Mouse (Mus musculus) right cerebral cortex, postnatal 4 days (tissue): ENCODE results near the gene Rassf3.

ENCODE experiments used
- DNase-seq: peaks from one replicate; pipeline ENCODE4 v3.0.0-alpha.2; 2022

The Rassf3 gene

GRCm38 (mm10) chr10:121459124-121459853 lies 16.9 kb downstream of the Rassf3 start:
- DNase-seq = no peak

- DNase-seq = no peak
Observed at GRCm38 (mm10) chr10:121458408-121458807, 17.7 kb downstream of the Rassf3 start.

- DNase-seq = no peak
Observed at GRCm38 (mm10) chr10:121457381-121457780, 18.8 kb downstream of the Rassf3 start.

- no peak for DNase-seq
Observed at GRCm38 (mm10) chr10:121455517-121455916, 20.6 kb downstream of the Rassf3 start.

GRCm38 (mm10) chr10:121454708-121455475 lies 21.3 kb downstream of the Rassf3 start:
- no peak for DNase-seq

GRCm38 (mm10) chr10:121454033-121454432 lies 22.1 kb downstream of the Rassf3 start:
- DNase-seq = no peak

DNA sequence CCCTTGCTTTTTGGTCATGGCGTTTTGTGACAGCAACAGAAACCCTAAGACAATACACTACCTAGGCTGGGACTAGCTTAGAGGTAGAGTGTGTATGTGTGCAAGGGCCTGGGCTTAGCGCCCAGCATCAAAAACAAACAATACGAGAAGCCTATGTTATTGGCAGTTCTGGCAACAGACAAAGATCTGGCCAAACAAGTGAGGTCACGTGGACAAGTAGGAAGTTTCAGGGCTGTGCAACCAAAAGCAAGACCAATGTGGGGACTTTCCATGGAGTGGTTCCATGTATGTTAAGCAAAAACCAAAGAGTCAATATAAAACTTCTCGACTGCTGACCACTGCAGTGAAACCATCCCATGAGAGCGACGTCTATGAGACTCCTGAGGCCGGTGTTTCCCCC lies 30.3 kb downstream of the Rassf3 start:
- DNase-seq = no peak

- no peak for DNase-seq
Observed at GRCm38 (mm10) chr10:121444198-121444597, 31.9 kb downstream of the Rassf3 start.

DNA sequence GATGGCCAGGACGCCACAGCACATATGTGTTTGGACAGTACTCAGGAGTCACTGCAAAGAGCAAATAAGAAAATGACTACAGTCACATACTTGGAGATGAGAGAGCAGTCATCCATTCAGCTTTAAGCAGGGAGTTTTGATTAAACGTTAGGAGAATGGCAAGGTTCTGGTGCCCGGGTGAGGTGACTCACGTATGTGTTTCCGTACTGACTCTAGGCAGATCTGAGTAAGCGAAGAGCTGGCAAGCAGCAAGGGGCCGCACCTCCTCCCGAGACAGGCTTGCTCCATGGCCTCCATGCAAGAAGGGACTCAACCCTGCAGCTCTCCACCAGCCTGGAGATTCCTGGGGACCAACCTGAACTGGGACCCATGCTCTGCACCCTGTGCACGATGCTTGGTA lies 32.4 kb downstream of the Rassf3 start:
- DNase-seq = no peak

- DNase-seq = no peak
Observed at GRCm38 (mm10) chr10:121439310-121439731, 36.8 kb downstream of the Rassf3 start.

- no peak for DNase-seq
Observed at GRCm38 (mm10) chr10:121438109-121438508, 38.0 kb downstream of the Rassf3 start.

- no peak for DNase-seq
Observed at GRCm38 (mm10) chr10:121436693-121437092, 39.5 kb downstream of the Rassf3 start.

- DNase-seq = no peak
Observed at GRCm38 (mm10) chr10:121436258-121436645, 39.9 kb downstream of the Rassf3 start.

GRCm38 (mm10) chr10:121435546-121436257 lies 40.4 kb downstream of the Rassf3 start:
- DNase-seq = no peak

DNA sequence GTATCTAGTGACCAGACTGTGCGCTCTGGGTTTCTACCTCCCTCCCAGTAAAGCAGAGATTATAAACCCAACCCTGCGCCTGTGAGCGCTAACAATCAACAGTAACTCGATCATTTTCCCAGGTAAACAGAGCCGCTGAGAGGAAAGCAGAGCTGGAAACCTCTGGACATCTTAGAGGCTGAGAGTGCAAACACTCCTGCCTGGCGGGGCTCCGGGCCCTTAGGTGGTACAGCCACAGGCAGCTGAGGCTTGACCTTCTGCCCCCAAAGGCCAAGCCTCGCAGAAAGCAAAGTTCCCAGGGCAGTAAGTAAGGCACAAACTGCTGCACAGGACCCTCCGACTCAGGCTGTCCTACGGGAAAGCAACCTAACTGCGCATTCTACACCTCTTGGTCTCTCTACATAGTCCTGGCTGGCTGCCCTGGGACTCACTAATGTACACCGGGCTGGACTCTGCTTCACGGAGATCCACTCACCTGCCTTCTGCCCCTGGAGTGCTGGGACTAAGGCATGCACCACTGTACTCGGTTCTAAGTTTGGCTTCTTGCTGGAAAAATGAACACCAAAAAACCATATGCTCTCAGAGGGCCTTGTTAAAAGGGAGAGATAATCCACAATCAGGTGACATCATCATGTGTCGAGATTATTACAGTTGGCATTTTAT lies 41.6 kb downstream of the Rassf3 start:
- no peak for DNase-seq

DNA sequence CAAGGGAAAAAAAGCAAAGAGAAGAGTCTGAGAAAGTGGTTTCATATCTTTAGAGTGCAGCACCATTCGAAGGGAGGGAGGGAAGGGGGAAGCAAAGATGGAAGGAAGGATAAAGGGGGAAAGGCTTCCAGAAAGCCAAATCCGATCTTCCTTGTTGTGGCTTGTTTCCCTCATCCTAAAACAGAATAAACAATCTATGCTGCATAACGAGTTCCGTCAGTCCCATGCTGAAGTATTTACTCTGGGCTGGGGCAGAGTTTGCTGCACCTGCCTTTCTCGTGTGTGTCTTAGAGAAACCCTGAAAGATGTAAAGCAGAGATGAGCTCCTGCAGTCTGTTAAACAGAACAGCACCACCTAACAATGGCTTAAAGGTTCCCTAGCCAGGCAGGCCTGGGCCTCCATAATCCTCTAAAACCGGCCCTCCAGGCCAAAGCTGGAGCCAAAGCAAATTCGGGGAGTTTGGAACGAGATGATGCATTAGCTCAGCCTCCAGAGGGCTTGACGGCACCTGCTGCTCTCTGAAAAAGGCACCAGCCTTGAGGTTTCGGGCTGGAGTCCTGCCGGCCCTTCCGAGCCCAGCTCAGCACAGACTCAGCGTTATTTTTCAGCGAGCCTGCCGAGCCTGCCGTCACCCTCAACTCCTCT lies 43.4 kb downstream of the Rassf3 start:
- DNase-seq = no peak

- no peak for DNase-seq
Observed at GRCm38 (mm10) chr10:121432041-121432634, 44.0 kb downstream of the Rassf3 start.

DNA sequence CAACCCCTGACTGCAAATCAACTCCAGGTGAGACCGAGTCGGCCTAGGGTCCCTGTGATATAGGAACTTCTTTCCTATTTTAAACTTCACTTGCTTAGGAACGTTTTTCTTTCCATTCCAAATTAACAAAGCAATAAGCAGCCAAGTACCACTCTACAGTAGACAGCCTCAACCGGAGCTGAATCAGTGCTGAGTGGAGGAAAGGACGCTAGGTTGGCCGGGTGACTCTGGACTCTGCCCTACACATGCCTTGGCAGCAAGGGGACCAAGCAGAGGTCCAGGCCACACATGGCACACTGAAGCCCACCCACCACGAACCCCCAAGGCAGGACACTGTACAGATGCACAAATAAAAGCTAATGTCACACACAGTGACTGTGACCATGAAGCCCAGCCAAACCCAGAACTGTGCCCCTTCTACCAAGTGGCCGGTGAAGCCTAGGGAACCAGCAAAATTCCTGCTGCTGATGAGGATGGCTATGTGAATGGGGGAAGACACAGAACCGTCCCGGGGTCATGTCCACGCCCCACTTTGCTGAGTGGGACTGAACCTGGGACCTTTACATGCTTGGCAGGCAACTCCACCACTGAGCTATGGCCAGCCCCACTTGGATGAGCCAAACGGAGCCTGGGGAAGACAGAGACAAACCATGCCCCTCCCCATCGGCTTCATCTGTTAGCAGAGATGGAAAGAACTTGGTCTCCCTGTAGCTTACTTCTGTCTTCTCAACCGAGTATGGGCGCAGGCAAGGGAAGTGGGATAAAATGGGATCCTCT lies 45.2 kb downstream of the Rassf3 start:
- DNase-seq = no peak

GRCm38 (mm10) chr10:121429981-121430682 lies 46.0 kb downstream of the Rassf3 start:
- no peak for DNase-seq

DNA sequence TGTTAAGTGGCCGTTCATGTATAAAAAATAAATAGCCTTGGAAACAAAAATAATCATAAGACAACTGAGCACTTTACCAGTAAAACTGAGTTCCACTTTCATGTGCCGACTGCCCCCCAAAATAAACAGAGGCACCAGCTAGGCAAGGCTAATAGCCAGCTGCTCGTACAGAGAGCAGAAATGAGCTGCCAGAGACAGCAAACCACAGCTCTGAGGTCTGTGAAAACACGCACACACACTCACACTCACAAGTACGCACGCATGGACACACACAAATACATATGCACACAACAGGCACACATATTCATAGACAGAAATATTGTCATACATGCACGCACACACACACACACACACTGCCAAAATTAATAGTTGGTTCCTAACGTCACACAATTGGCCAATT lies 46.6 kb downstream of the Rassf3 start:
- DNase-seq = no peak

- no peak for DNase-seq
Observed at GRCm38 (mm10) chr10:121429089-121429488, 47.1 kb downstream of the Rassf3 start.
